Mouse (Mus musculus) adrenal gland (tissue): ENCODE results near the gene Zc3h7b.

Experiments
- intact Hi-C: fragments of 180-260 bp; cut with DNase I; formaldehyde crosslinking; loops from one replicate; pipeline ENCODE4 v1.15.1; 2025

Gene Zc3h7b

DNA sequence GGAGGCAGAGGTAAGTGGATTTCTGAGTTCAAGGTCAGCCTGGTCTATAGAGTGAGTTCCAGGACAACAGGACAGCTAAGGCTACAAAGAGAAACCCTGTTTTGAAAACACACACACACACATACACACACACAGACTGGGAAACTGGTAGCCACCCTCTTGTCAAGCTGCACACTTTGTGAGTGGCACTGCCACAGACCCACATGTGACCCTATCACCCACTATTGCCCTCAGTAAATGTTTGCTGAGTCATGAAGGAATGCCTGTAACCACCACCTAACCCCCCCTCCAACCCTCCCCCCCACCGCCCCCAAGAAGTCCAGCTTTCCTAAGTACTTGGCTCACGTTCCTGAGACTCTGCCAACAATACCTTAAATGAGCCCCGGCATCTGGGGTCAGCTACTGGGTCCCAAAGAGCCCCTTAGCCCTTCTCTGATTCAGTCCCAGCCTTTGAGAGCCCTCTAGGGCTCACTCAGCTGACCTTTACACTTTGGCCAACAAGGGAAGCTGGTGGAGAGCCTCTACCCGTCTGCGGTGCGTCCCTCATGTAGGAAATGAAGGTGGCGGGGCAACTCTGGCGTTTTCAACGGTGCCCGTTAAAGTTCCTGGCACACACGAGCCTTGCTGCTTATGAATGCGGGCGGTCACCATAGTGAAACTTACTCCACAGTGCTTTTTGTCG is 93.8 kb downstream of the Zc3h7b start:
- intact Hi-C loops = no loop called here

DNA sequence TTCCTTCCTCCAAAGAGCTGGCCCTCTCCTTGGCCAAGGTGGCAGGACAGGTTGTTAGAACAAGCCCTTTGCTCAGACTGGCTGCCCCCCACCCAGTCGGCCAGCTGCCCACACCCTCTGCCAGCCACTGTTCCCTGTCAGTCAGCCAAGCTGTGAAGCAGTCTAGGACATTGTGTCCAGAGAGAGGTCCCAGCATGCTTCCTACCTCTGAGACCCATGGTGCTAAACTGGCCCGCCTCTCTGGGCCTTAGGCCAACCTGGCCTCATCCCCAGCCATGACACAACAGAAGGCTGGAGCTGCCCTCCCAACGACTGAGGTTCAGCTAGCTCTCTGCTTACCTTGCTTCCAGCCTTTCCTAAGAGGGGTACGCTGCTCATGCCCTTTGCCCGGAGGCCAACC is 94.8 kb downstream of the Zc3h7b start:
- intact Hi-C loops = no loop called here

DNA sequence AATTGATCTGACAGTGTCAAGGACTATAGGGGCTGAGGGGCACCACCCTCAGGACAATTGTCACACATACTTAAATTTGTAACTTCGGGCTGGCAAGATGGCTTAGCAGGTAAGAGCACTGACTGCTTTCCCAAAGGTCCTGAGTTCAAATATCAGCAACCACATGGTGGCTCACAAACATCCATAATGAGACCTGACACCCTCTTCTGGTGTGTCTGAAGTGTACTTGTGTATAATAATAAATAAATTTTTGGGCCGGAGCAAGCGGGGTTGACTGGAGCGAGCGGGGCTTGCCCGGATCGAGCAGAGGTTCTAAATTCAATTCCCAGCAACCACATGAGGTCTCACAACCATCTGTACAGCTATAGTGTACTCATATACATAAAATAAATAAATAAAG is 95.4 kb downstream of the Zc3h7b start:
- intact Hi-C loops = no loop called here

DNA sequence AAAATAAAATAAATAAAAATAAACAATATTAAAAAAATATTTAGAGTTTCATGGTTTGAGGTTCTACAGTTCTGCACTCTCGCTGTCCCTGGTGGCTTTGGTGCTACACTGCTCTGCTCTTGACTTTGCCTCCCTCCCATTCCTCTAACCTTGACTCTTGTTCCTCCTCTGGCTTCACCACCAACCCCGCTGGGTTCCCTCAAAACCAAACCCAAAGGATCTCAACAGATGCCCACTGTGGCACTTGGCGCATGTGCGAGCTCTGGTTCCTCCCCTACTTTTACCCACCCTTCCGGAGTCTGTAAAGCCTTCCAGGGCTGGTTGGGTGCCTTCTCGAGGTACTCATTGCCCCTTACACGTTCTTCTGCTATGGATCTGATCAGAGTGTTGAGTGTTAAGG is 97.4 kb downstream of the Zc3h7b start:
- intact Hi-C loops = no loop called here

DNA sequence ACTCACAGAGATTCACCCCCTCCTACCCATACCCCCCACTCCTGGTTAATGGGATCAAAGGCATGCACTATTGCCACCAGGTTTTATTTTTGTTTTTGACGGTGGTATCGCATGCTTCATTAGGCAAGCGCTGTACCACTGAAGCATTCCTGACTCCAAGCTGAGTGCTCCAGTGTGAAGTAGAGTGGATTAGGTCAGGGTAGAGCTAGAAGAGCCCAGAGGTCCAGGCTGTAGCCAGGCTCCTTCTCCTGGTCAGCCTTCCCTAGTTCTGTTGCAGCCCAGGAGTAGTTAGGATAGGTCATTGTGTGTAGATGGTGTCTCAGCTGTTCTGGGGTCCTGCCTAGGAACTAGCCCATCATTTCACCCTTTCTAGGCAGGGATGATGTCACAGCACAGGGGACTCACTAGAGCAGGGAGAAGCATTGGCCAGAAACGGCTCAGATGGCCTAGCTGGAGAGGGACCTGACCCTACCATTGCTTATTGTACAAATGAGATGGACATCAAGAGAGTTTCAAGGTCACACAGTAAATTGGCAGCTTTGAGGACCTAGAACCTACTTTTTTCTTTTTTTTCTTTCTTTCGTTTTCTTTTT is 100.3 kb downstream of the Zc3h7b start:
- intact Hi-C loops = no loop called here

DNA sequence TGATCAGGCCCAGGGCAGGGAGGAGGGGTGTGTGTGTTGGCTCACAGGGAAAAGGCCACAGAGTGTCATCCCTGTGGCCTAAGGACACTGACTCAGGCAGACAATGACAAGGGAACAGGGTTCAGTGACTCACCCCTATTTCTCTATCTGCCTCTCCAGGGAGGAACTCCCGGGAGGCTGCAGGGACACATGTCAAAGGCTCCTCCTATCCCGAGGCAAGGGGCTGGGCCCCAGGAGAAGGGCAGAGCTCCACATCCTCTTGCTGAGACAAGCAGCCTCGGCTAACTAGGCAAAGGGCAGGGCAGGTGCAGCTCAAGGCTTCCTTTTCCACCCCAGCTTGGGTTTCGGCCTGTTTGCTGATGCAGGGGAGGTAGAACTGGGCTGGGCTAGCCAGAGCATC is 100.9 kb downstream of the Zc3h7b start:
- intact Hi-C loops = no loop called here
